Mouse (Mus musculus) right cerebral cortex, postnatal 10 days (tissue): ENCODE measurements at regions not wholly inside any gene's neighbourhood (a gene's known extent, or its start where the extent isn't known, plus 50 kb on each side); places are given as distances from the start of the nearest gene placed in this dataset.

ENCODE experiments used
- DNase-seq, 2 experiments: peaks; one replicate each; pipeline ENCODE4 v3.0.0; 2021; ENCODE audit warnings: low spot score in 2 of 2

DNA sequence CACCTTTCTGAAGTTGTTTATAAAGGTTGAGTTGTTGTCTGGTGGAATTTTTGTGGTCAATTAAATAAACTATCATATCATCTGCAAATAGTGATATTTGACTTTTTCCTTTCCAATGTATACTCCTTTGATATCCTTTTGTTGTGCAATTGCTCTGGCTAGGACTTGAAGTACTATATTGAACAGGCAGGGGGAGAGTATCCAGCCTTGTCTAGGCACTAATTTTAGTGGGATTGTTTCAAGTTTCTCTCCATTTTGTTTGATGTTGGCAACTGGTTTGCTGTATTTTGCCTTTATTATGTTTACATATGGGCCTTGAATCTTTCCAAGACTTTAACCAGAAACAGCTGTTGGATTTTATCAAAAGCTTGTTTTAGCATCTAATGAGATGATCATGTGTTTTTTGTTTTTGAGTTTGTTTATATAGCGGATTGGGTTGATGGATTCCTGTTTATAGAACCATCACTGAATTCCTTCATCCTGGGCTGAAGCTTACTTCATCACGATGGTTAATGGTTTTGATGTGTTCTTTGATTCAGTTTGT is 383.3 kb downstream of the Amd2 start:
- no peak for DNase-seq

DNA sequence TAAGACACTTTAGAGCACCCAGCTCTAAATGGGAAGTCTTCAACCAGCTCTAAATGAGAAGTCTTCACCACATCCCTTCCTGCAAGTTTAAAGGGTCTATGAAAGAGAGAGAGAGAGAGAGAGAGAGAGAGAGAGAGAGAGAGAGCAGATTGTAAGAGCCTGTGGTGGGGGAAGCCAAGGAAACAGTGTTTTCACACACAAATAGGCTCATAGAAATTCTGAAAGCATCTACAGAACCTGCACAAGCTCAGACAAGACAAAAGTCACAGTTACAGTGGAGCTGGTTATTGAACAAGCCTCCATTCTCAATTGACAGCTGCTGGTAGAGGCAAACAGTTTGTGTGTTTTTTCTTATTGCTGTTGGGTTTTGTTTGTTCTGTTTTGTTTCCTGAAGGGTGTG is 412.9 kb downstream of the Amd2 start:
- no peak for DNase-seq

DNA sequence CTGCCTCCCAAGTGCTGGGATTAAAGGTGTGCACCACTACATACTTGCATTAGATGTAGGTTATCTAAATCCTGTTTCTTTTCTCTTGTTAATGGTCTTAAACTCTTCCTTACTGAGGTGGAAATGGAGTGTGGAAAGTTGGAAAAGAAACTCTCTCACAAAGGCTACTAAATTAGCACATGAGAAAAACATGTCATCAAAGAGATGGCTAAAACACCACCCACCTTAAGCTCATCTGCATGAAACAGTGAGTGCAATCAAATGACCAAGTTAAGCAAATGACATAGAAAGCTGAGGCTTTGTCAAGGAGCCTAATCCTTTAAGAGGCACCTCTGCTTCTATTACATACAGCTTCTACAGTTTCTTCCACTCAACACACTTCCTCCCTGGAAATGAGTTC is 446.6 kb downstream of the Amd2 start:
- DNase-seq: no peak

DNA sequence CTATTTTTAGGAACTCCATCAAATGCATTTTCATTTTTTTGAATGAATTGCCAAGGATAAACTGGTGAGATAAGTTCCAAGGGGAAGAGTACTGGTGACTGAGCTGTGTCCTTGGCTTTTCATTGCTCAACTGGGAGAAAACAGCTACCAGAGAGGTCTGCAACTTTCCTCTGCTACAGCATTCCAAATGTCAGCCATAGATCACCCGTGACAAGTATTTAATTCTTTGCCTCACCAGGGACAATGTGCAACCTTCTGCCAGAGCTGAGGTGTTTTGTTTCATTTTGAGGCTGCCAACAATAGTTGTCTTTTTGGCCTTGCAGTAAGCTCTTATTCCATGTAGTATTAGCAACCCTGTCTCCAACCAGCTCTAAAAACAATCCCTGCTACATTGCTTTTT is 475.3 kb downstream of the Amd2 start:
- DNase-seq: no peak

DNA sequence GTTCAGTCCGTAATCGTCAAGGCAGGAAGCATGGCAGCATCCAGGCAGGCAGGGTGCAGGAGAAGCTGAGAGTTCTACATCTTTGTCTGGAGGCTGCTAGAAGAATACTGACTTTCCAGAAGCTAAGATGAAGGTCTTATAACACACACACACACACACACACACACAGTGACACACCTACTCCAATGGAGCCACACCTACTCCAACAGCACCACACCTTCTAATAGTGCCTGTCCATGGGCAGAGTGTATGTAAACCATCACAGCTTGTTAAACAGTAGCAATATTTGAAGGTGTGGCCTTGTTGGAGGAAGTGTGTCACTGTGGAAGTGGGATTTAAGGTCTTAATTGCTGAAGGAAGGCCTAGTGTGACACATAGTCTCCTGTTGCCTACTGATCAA is 476.4 kb downstream of the Amd2 start:
- DNase-seq: no peak

DNA sequence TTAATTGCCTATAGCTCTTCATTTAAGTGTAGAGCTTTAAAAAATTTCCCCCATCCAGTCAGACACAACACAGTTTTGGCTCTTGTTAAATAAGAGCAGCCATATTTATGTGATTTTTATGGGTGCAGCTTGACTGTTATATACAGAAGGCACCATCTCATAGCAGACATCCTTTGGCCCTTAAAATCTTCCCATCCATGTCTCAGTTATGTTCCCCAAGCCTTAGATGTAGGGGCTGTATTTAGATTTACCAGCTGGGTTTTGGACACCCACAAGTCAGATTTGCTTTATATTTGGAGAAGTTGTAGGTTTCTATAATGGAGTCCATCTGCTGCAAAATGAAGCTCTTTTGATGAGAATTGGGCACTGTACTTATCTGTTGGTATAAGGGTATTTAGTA is 482.2 kb downstream of the Amd2 start:
- peak in 1 of 2 experiments; percentile 22 for DNase-seq
